Mouse (Mus musculus): ENCODE data around the gene Shisa3. TPM values are rescaled to one million over a fixed set of nuclear protein-coding genes. Genes with fewer than 3 reads are reported as not detected.

Shisa3 gene
- polyA plus RNA-seq, 1 experiment, result not detected

DNA sequence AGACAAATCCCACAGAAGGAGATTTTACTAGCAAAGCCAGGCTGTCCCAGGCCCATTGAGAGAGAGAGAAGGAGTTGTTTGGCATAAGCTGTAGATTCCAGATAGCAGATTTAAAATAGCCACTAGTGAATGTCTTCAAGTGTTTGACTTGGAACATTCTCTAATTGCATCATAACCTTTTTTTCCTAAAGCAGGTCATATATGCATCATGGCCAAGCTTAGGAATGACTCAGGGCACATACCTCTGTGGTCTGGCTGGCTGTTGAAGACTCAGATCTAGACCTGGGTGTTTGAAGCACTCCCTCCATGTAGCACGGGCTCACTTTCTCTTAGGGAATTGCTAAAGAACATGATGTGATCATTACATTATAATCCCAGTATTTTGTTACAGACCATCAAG, 12.6 kb upstream of the Shisa3 start:
- WGBS, result 73% methylated on average over 1 of the region's 1 CpGs
- TF ChIP-seq CTCF (IDR thresholded peaks at IDR 0.05; ENCODE audit: control insufficient read depth, insufficient read depth, low read length), result no peak
- no peak for TF ChIP-seq POLR2A (IDR thresholded peaks at IDR 0.05; ENCODE audit: borderline replicate concordance, control insufficient read depth, low read depth, low read length)
- H3K27ac ChIP-seq (ENCODE audit: control insufficient read depth, insufficient read depth, low read depth, low read length, poor library complexity), result no peak overlapping the region
- H3K4me1 ChIP-seq (ENCODE audit: control insufficient read depth, insufficient read depth, low read length), result no peaks in the 10 kb centered on the region; the same call in 1 of the 2 replicates
- no peak overlapping the region for H3K4me3 ChIP-seq (replicated peaks; ENCODE audit: control insufficient read depth, low read depth, low read length)

DNA sequence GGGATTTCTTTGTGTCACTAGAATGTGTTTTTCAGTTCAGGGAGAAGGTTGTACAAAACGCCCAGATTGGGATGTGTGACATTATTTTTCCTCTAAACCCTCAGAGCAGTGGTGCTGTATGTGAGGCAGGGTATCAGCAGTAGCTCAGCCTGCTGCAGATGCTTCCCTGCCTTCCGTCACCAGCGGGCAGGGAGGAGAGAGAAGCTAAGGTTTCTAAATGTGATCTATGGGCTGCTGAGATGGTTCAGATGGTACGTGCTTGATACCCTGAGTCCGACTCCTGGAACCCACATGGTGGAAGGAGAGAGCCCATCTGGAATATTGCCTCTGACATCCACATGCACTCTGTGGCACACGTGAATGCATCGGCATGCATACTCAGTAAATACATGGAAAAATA, 12.1 kb upstream of the Shisa3 start:
- H3K4me1 ChIP-seq (ENCODE audit: control insufficient read depth, insufficient read depth, low read length), result no peaks in the 10 kb centered on the region; the same call in 1 of the 2 replicates
- TF ChIP-seq POLR2A (IDR thresholded peaks at IDR 0.05; ENCODE audit: borderline replicate concordance, control insufficient read depth, low read depth, low read length) (no peak), CTCF (IDR thresholded peaks at IDR 0.05; ENCODE audit: control insufficient read depth, insufficient read depth, low read length) (no peak)
- H3K27ac ChIP-seq (ENCODE audit: control insufficient read depth, insufficient read depth, low read depth, low read length, poor library complexity), result no peak overlapping the region
- no peak overlapping the region for H3K4me3 ChIP-seq (replicated peaks; ENCODE audit: control insufficient read depth, low read depth, low read length)
- WGBS, result 76% methylated on average over 7 of the region's 7 CpGs

GRCm38 (mm10) chr5:67599935-67600334, 7.7 kb upstream of the Shisa3 start:
- no peak for TF ChIP-seq POLR2A (IDR thresholded peaks at IDR 0.05; ENCODE audit: borderline replicate concordance, control insufficient read depth, low read depth, low read length)
- no peak for TF ChIP-seq CTCF (IDR thresholded peaks at IDR 0.05; ENCODE audit: control insufficient read depth, insufficient read depth, low read length)
- 21% methylated on average over 9 of the region's 9 CpGs for WGBS
- Histone ChIP-seq H3K4me3 (replicated peaks; ENCODE audit: control insufficient read depth, low read depth, low read length) (no peak overlapping the region), H3K4me1 (ENCODE audit: control insufficient read depth, insufficient read depth, low read length) (no peaks in the 10 kb centered on the region; the same call in 1 of the 2 replicates), H3K27ac (ENCODE audit: control insufficient read depth, insufficient read depth, low read depth, low read length, poor library complexity) (no peak overlapping the region)

- 47% methylated on average over 5 of the region's 5 CpGs for WGBS
- Histone ChIP-seq H3K27ac (ENCODE audit: control insufficient read depth, insufficient read depth, low read depth, low read length, poor library complexity) (no peak overlapping the region), H3K4me1 (ENCODE audit: control insufficient read depth, insufficient read depth, low read length) (no peaks in the 10 kb centered on the region; the same call in 1 of the 2 replicates), H3K4me3 (replicated peaks; ENCODE audit: control insufficient read depth, low read depth, low read length) (no peak overlapping the region)
- TF ChIP-seq CTCF (IDR thresholded peaks at IDR 0.05; ENCODE audit: control insufficient read depth, insufficient read depth, low read length), result no peak
- no peak for TF ChIP-seq POLR2A (IDR thresholded peaks at IDR 0.05; ENCODE audit: borderline replicate concordance, control insufficient read depth, low read depth, low read length)
Observed at GRCm38 (mm10) chr5:67605951-67606350, 1.7 kb upstream of the Shisa3 start.

DNA sequence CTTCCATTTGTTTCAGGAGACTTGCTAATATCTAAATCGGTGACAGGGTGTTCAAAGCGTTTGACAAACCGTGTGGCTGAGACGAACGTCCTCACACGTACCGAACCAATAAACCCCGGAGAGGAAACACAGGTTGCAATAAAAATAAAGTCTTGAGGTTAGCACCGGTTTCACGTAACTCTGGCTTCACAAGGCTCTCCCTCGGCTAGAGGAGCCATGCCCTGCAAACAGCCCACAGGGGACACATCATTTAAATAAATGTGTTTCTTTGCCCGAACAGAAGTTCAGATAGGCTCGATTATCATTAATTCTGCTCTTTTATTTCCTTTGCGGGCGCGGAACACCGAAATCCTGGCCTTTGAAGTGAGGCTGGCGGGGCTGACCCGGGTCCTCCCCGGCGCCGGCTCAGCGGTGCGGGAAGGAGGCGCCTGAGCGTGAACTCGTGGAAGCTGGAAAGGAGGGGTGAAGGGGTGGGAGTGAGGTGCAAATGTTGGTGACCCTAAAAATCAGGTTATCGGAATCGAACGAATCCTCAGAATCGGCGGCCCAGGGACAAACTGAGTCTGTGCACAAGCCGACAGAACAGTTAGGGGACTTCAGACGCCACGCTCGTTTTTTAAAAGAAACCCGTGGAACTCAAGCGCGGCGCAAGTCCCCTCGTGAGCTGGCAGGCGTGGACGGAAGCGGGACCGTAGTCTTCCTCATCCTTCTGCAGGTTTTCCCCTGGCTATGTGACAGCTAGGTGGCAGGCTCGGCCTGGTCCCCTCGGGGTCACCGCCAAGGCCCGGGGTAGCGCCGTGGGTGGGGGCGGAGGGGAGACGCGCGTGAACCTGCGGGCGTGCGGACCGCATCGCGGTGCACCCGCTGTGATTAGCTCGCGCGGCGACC, 522 bp upstream of the Shisa3 start:
- 2% methylated on average over 66 of the region's 66 CpGs for WGBS
- no peaks in the 10 kb centered on the region; the same call in 1 of the 2 replicates for H3K4me1 ChIP-seq (ENCODE audit: control insufficient read depth, insufficient read depth, low read length)
- no peak for TF ChIP-seq CTCF (IDR thresholded peaks at IDR 0.05; ENCODE audit: control insufficient read depth, insufficient read depth, low read length)
- no peak overlapping the region for H3K4me3 ChIP-seq (replicated peaks; ENCODE audit: control insufficient read depth, low read depth, low read length)
- H3K27ac ChIP-seq (ENCODE audit: control insufficient read depth, insufficient read depth, low read depth, low read length, poor library complexity), result no peak overlapping the region; the same call in 1 of the 2 replicates

DNA sequence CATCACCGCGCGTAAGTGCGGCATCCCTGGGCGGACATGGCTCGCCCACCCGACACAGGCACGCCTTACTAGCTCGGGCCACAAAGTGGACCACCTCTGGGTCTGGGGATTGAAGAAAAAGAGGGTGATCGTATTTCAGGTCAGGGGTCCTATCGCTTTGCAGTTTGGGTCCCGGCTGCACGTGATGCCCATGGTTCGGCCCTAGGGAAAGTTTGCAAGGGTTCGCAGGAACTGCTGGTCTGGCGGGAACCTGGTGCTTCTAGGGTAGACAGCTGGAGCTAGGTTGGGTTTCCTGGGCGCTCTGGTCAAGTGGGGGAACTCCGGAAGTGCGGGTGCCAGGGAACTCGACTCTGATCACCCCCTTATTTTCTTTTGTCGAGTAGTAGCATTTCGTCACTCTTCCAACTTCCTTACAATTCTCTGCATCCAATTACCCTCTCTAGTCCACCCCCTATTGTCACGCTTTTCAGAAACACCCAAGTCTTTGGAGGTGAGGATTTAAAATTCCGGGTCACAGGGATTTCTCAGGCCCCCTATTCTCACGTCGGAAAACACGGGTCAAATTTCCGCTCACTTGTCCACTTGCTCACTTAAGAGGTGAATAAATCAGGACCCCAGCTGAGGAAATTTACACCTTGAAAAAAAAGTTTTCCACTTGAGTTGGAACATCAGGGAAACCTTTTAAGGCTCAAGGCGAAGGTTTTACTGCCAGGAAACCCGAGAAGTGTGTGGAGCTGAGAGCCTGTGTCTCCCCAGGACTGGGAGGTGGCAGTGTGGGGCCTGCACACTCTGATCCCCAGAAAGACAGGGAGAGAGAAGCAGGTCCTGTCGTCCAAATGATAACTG, 1.2 kb downstream of the Shisa3 start:
- 18% methylated on average over 31 of the region's 31 CpGs for WGBS

GRCm38 (mm10) chr5:67609520-67609837, 1.8 kb downstream of the Shisa3 start:
- no peaks in the 10 kb centered on the region; the same call in 1 of the 2 replicates for H3K4me1 ChIP-seq (ENCODE audit: control insufficient read depth, insufficient read depth, low read length)
- no peak overlapping the region for H3K27ac ChIP-seq (ENCODE audit: control insufficient read depth, insufficient read depth, low read depth, low read length, poor library complexity)
- TF ChIP-seq CTCF (IDR thresholded peaks at IDR 0.05; ENCODE audit: control insufficient read depth, insufficient read depth, low read length) (no peak), POLR2A (IDR thresholded peaks at IDR 0.05; ENCODE audit: borderline replicate concordance, control insufficient read depth, low read depth, low read length) (no peak)
- H3K4me3 ChIP-seq (replicated peaks; ENCODE audit: control insufficient read depth, low read depth, low read length), result no peak overlapping the region
- 25% methylated on average over 2 of the region's 2 CpGs for WGBS

More for the DNA sequence above, 1.2 kb downstream of the Shisa3 start:
- no peak for TF ChIP-seq CTCF (IDR thresholded peaks at IDR 0.05; ENCODE audit: control insufficient read depth, insufficient read depth, low read length)
- no peak for TF ChIP-seq POLR2A (IDR thresholded peaks at IDR 0.05; ENCODE audit: borderline replicate concordance, control insufficient read depth, low read depth, low read length)
- Histone ChIP-seq H3K4me1 (ENCODE audit: control insufficient read depth, insufficient read depth, low read length) (no peaks in the 10 kb centered on the region; the same call in 1 of the 2 replicates), H3K27ac (ENCODE audit: control insufficient read depth, insufficient read depth, low read depth, low read length, poor library complexity) (no peak overlapping the region), H3K4me3 (replicated peaks; ENCODE audit: control insufficient read depth, low read depth, low read length) (no peak overlapping the region)

GRCm38 (mm10) chr5:67621230-67621629, 13.5 kb downstream of the Shisa3 start:
- 91% methylated on average over 12 of the region's 12 CpGs for WGBS
- Histone ChIP-seq H3K27ac (ENCODE audit: control insufficient read depth, insufficient read depth, low read depth, low read length, poor library complexity) (no peak overlapping the region), H3K4me1 (ENCODE audit: control insufficient read depth, insufficient read depth, low read length) (no peaks in the 10 kb centered on the region), H3K4me3 (replicated peaks; ENCODE audit: control insufficient read depth, low read depth, low read length) (no peak overlapping the region)
- TF ChIP-seq CTCF (IDR thresholded peaks at IDR 0.05; ENCODE audit: control insufficient read depth, insufficient read depth, low read length), result no peak
- no peak for TF ChIP-seq POLR2A (IDR thresholded peaks at IDR 0.05; ENCODE audit: borderline replicate concordance, control insufficient read depth, low read depth, low read length)

Measured in bone marrow, adult 2 months (tissue).